Mouse (Mus musculus) heart, postnatal 0 days (tissue): ENCODE data around the gene Nupr1. TPM values are rescaled to one million over a fixed set of nuclear protein-coding genes. Genes with fewer than 3 reads are reported as not detected.

Experiments used
- ATAC-seq: fragments of 200-750 bp; cut with Nextera tagmentation; 2 replicates; pipeline ENCODE4 v1.8.0; 2017; ENCODE audit warnings: low read depth, moderate number of reproducible peaks, moderate library complexity; ENCODE audit not compliant: insufficient read depth
- DNase-seq: peaks from one replicate; pipeline ENCODE4 v3.0.0-alpha.2; 2016; ENCODE audit warnings: low spot score
- H3K27ac ChIP-seq: fragments of 300-500 bp; sonication (generic); 2 replicates; pipeline ENCODE4 v1.5.1; 2014; ENCODE audit warnings: low read depth, mild to moderate bottlenecking
- H3K27me3 ChIP-seq: fragments of 300-500 bp; sonication (generic); 2 replicates; pipeline ENCODE4 v1.6.1; 2014; ENCODE audit warnings: low read length, mixed read lengths; ENCODE audit not compliant: control insufficient read depth, insufficient read depth
- H3K36me3 ChIP-seq: fragments of 300-500 bp; sonication (generic); replicated peaks from 2 replicates; pipeline ENCODE4 v1.6.1; 2014; ENCODE audit warnings: low read length, mixed read lengths; ENCODE audit not compliant: control insufficient read depth, insufficient read depth
- H3K4me1 ChIP-seq: fragments of 300-500 bp; sonication (generic); 2 replicates; pipeline ENCODE4 v1.6.1; 2014; ENCODE audit warnings: antibody characterized with exemption; ENCODE audit not compliant: control insufficient read depth, insufficient read depth
- H3K4me2 ChIP-seq: fragments of 300-500 bp; sonication (generic); 2 replicates; pipeline ENCODE4 v1.6.1; 2014; ENCODE audit warnings: low read depth, mild to moderate bottlenecking, low read length, moderate library complexity
- H3K4me3 ChIP-seq: fragments of 300-500 bp; sonication (generic); 2 replicates; pipeline ENCODE4 v1.5.1; 2014; ENCODE audit warnings: low read depth, low read length
- H3K9ac ChIP-seq: fragments of 300-500 bp; sonication (generic); replicated peaks from 2 replicates; pipeline ENCODE4 v1.6.1; 2014; ENCODE audit warnings: low read depth, low read length, mixed read lengths
- H3K9me3 ChIP-seq: fragments of 300-500 bp; sonication (generic); replicated peaks from 2 replicates; pipeline ENCODE4 v1.6.1; 2016; ENCODE audit warnings: low read length; ENCODE audit not compliant: control insufficient read depth
- CTCF ChIP-seq: IDR thresholded peaks from 2 replicates; pipeline ENCODE4 v1.5.1; 2016; ENCODE audit warnings: antibody characterized with exemption, control low read depth, low read depth
- EP300 ChIP-seq: IDR thresholded peaks from 2 replicates; pipeline ENCODE4 v1.6.1; 2016; ENCODE audit warnings: antibody characterized with exemption, low read depth
- WGBS: fragments of 180-500 bp; shearing (Covaris S2); extraction: QIAGEN DNeasy Blood & Tissue Kit; methylation state at CpG from one replicate; pipeline ENCODE4 v1.1.7; 2014; 5-methylcytosine and 5-hydroxymethylcytosine counted together
- polyA plus RNA-seq: library from polyadenylated mRNA; unstranded; fragments of >200 nt; fragmentation: Nextera tagmentation; extraction: Ambion mirVana; gene quantifications from 2 replicates; pipeline ENCODE4 v1.2.1, GENCODE M21; 2015
- total RNA-seq: library from RNA; depleted of rRNA; stranded (reverse); fragments of >200 nt; gene quantifications from 2 replicates; pipeline ENCODE4 v1.2.3, GENCODE M21; 2014; ENCODE audit warnings: low replicate concordance

Nupr1 gene
- total and polyA plus RNA-seq, 2 experiments from 2014 or later: 1.3 to 8.9 TPM

- H3K27ac ChIP-seq: no peak overlapping the region
- no peak for DNase-seq
- TF ChIP-seq EP300 (no peak), CTCF (no peak)
- no peaks in the 10 kb centered on the region for H3K9me3 ChIP-seq
- WGBS: 60% methylated on average over 3 of the region's 3 CpGs
- H3K4me2 ChIP-seq: no peak overlapping the region
- ATAC-seq: no peak
- no peaks in the 10 kb centered on the region for H3K36me3 ChIP-seq
- H3K27me3 ChIP-seq: 0 out of 2 replicates have a peak, but pooled peaks cover 4% of the 10 kb centered on the region
- H3K9ac ChIP-seq: no peak overlapping the region
- no peak overlapping the region for H3K4me3 ChIP-seq
- no peaks in the 10 kb centered on the region for H3K4me1 ChIP-seq
Measured at GRCm38 (mm10) chr7:126629915-126630314, 746 bp downstream of the Nupr1 start.

- ATAC-seq: no peak
- TF ChIP-seq EP300 (no peak), CTCF (no peak)
- Histone ChIP-seq H3K27ac (peak overlapping the region; percentile 38; the same call in 1 of the 2 replicates), H3K4me3 (no peak overlapping the region), H3K4me1 (no peaks in the 10 kb centered on the region), H3K9ac (no peak overlapping the region), H3K4me2 (no peak overlapping the region), H3K36me3 (no peaks in the 10 kb centered on the region), H3K9me3 (no peaks in the 10 kb centered on the region), H3K27me3 (no peaks in the 10 kb centered on the region)
- 55% methylated on average over 6 of the region's 6 CpGs for WGBS
- DNase-seq: no peak
Measured at GRCm38 (mm10) chr7:126628111-126628510, 2.5 kb downstream of the Nupr1 start.

- H3K36me3 ChIP-seq: no peaks in the 10 kb centered on the region
- TF ChIP-seq EP300: no peak
- TF ChIP-seq CTCF: no peak
- ATAC-seq (no peak), DNase-seq (no peak)
- H3K27me3 ChIP-seq: no peaks in the 10 kb centered on the region
- no peak overlapping the region for H3K4me3 ChIP-seq
- WGBS: 75% methylated on average over 3 of the region's 3 CpGs
- H3K27ac ChIP-seq: no peak overlapping the region
- no peak overlapping the region for H3K9ac ChIP-seq
- no peaks in the 10 kb centered on the region for H3K9me3 ChIP-seq
- no peaks in the 10 kb centered on the region for H3K4me1 ChIP-seq
- no peak overlapping the region for H3K4me2 ChIP-seq
Measured at GRCm38 (mm10) chr7:126625807-126626600, 4.7 kb downstream of the Nupr1 start.

- WGBS: 28% methylated on average over 6 of the region's 6 CpGs
- DNase-seq (peak; percentile 49), ATAC-seq (peak; percentile 77)
- H3K36me3 ChIP-seq: no peaks in the 10 kb centered on the region
- TF ChIP-seq EP300 (no peak), CTCF (no peak)
- no peaks in the 10 kb centered on the region for H3K9me3 ChIP-seq
- H3K9ac ChIP-seq: no peak overlapping the region
- no peaks in the 10 kb centered on the region for H3K27me3 ChIP-seq
- no peak overlapping the region for H3K27ac ChIP-seq
- H3K4me2 ChIP-seq: 0 out of 2 replicates have a peak overlapping the region, but pooled peaks have one; percentile 3
- H3K4me1 ChIP-seq: no peaks in the 10 kb centered on the region
- H3K4me3 ChIP-seq: 0 out of 2 replicates have a peak overlapping the region, but pooled peaks have one; percentile 3
Measured at GRCm38 (mm10) chr7:126625369-126625768, 5.3 kb downstream of the Nupr1 start.

GRCm38 (mm10) chr7:126624774-126625173, 5.9 kb downstream of the Nupr1 start:
- no peak for TF ChIP-seq CTCF
- TF ChIP-seq EP300: no peak
- DNase-seq (no peak), ATAC-seq (no peak)
- Histone ChIP-seq H3K4me1 (no peaks in the 10 kb centered on the region), H3K9me3 (no peaks in the 10 kb centered on the region), H3K9ac (no peak overlapping the region), H3K27ac (no peak overlapping the region), H3K36me3 (no peaks in the 10 kb centered on the region), H3K4me3 (0 out of 2 replicates have a peak overlapping the region, but pooled peaks have one; percentile 3), H3K27me3 (no peaks in the 10 kb centered on the region), H3K4me2 (0 out of 2 replicates have a peak overlapping the region, but pooled peaks have one; percentile 3)
- 55% methylated on average over 16 of the region's 16 CpGs for WGBS

- 60% methylated on average over 1 of the region's 1 CpGs for WGBS
- Histone ChIP-seq H3K4me1 (no peaks in the 10 kb centered on the region), H3K27me3 (no peaks in the 10 kb centered on the region), H3K4me3 (no peak overlapping the region), H3K9me3 (no peaks in the 10 kb centered on the region), H3K9ac (no peak overlapping the region), H3K27ac (no peak overlapping the region), H3K4me2 (no peak overlapping the region), H3K36me3 (no peaks in the 10 kb centered on the region)
- TF ChIP-seq EP300 (no peak), CTCF (no peak)
- ATAC-seq (no peak), DNase-seq (no peak)
Measured at GRCm38 (mm10) chr7:126623381-126623780, 7.3 kb downstream of the Nupr1 start.
